Mouse (Mus musculus) liver, embryonic 16.5 days (tissue): ENCODE results near the gene Casc3. TPM values are rescaled to one million over a fixed set of nuclear protein-coding genes. Genes with fewer than 3 reads are reported as not detected.

Experiments used
- ATAC-seq: fragments of 200-750 bp; cut with Nextera tagmentation; 2 replicates; pipeline ENCODE4 v1.8.0; 2017; ENCODE audit warnings: low read depth, mild to moderate bottlenecking, moderate number of reproducible peaks, moderate library complexity
- H3K27ac ChIP-seq: fragments of 300-500 bp; sonication (generic); 2 replicates; pipeline ENCODE4 v1.5.1; 2014; ENCODE audit warnings: mild to moderate bottlenecking, low read length
- H3K27me3 ChIP-seq: fragments of 300-500 bp; sonication (generic); 2 replicates; pipeline ENCODE4 v1.6.1; 2014; ENCODE audit warnings: low read depth, low read length, mixed read lengths; ENCODE audit not compliant: control insufficient read depth, insufficient read depth
- H3K36me3 ChIP-seq: fragments of 300-500 bp; sonication (generic); 2 replicates; pipeline ENCODE4 v1.6.1; 2014; ENCODE audit warnings: mild to moderate bottlenecking; ENCODE audit not compliant: control insufficient read depth, insufficient read depth
- H3K4me1 ChIP-seq: fragments of 300-500 bp; sonication (generic); 2 replicates; pipeline ENCODE4 v1.6.1; 2014; ENCODE audit warnings: low read depth, low read length, mixed read lengths; ENCODE audit not compliant: control insufficient read depth
- H3K4me2 ChIP-seq: fragments of 300-500 bp; sonication (generic); 2 replicates; pipeline ENCODE4 v1.6.1; 2014; ENCODE audit warnings: low read depth, low read length, mixed read lengths
- H3K4me3 ChIP-seq: fragments of 300-500 bp; sonication (generic); 2 replicates; pipeline ENCODE4 v1.5.1; 2014; ENCODE audit warnings: low read depth, mild to moderate bottlenecking, low read length
- H3K9ac ChIP-seq: fragments of 300-500 bp; sonication (generic); 2 replicates; pipeline ENCODE4 v1.6.1; 2014; ENCODE audit warnings: low read depth, low read length
- H3K9me3 ChIP-seq: fragments of 300-500 bp; sonication (generic); replicated peaks from 2 replicates; pipeline ENCODE4 v1.6.1; 2016; ENCODE audit warnings: low read length; ENCODE audit not compliant: control insufficient read depth
- WGBS: fragments of 180-500 bp; shearing (Covaris S2); extraction: QIAGEN DNeasy Blood & Tissue Kit; methylation state at CpG from one replicate; pipeline ENCODE4 v1.1.7; 2014; ENCODE audit not compliant: insufficient replicate concordance; 5-methylcytosine and 5-hydroxymethylcytosine counted together
- polyA plus RNA-seq: library from polyadenylated mRNA; unstranded; fragments of >200 nt; fragmentation: Nextera tagmentation; extraction: Ambion mirVana; gene quantifications from 2 replicates; pipeline ENCODE4 v1.2.1, GENCODE M21; 2015

Gene Casc3
- polyA plus RNA-seq, 1 experiment from 2014 or later: 13.6 TPM

DNA sequence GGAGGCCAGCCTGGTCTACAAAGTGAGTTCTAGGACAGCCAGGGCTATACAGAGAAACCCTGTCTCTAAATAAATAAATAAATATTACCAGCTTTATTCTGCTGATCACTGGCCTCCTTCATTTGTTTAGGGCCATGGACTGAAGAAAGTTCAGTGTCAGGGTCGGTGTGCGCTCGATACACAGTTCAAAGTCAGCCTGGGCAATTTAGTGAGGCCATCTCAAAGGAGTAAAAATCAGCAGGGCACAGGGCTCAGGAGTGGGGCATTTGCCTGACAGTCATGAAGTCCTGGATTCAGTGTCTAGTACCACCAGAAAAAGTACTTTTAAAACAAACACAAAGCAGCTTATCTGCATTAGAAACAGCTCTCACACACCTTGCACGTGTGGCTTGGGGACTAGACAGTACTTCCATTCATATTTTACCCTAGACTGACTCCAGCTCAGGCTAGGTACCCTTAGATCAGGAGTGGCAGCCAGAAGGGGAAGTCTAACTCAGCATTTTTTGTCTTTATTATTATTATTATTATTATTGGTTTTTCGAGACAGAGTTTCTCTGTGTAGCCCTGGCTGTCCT, 14.0 kb upstream of the Casc3 start:
- ATAC-seq: no peak
- Histone ChIP-seq H3K36me3 (no peaks in the 10 kb centered on the region), H3K4me1 (peaks cover 51% of the 10 kb centered on the region), H3K9ac (no peak overlapping the region), H3K4me3 (no peak overlapping the region), H3K27ac (no peak overlapping the region), H3K27me3 (no peaks in the 10 kb centered on the region), H3K4me2 (no peak overlapping the region), H3K9me3 (no peaks in the 10 kb centered on the region)
- 78% methylated on average over 5 of the region's 5 CpGs for WGBS

DNA sequence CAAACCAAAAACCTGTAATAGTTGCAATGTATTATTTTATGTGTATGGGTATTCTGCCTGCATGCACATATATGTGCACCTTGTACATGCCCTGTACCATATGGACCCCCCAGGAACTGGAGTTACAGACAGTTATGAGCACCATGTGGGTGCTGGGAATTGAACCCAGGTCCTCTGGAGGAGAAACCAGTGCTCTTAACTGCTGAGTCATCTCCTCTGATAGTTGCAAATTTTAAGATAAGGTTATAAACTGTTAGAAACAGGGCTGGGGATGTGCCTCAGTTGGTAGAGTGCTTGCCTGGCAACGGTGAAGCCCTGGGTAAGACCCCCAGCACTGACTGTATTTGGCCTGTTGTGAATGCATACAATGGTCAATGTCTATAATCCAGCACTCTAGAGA, 13.3 kb upstream of the Casc3 start:
- Histone ChIP-seq H3K4me2 (no peak overlapping the region), H3K4me1 (peaks cover 49% of the 10 kb centered on the region), H3K9ac (no peak overlapping the region), H3K4me3 (no peak overlapping the region), H3K27ac (no peak overlapping the region), H3K36me3 (no peaks in the 10 kb centered on the region), H3K9me3 (no peaks in the 10 kb centered on the region), H3K27me3 (no peaks in the 10 kb centered on the region)
- WGBS: 74% methylated on average over 1 of the region's 1 CpGs
- ATAC-seq: no peak

DNA sequence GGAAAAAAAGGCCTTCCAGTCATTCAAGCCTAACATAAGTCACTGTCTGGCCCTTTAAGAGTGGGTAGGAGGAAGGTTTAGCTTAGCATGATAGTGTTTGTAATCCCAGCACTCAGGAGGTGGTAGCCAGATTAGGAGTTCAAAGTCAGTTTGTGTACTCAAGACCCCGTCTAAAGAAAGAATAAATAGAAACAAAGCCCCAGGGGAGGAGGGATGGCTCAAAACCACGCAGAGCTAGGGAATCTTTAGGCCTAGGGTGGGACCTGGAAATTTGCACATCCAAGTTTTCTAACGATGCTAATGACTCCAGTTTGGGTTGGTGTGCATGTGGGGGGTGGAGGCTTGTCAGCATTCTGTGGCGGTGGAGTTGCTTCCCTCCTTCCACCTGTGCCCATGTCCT, 12.6 kb upstream of the Casc3 start:
- H3K9me3 ChIP-seq: no peaks in the 10 kb centered on the region
- H3K9ac ChIP-seq: no peak overlapping the region
- no peak overlapping the region for H3K4me2 ChIP-seq
- H3K27ac ChIP-seq: no peak overlapping the region
- ATAC-seq: no peak
- no peaks in the 10 kb centered on the region for H3K27me3 ChIP-seq
- peaks cover 50% of the 10 kb centered on the region for H3K4me1 ChIP-seq
- H3K4me3 ChIP-seq: no peak overlapping the region
- H3K36me3 ChIP-seq: no peaks in the 10 kb centered on the region
- 38% methylated on average over 4 of the region's 4 CpGs for WGBS

DNA sequence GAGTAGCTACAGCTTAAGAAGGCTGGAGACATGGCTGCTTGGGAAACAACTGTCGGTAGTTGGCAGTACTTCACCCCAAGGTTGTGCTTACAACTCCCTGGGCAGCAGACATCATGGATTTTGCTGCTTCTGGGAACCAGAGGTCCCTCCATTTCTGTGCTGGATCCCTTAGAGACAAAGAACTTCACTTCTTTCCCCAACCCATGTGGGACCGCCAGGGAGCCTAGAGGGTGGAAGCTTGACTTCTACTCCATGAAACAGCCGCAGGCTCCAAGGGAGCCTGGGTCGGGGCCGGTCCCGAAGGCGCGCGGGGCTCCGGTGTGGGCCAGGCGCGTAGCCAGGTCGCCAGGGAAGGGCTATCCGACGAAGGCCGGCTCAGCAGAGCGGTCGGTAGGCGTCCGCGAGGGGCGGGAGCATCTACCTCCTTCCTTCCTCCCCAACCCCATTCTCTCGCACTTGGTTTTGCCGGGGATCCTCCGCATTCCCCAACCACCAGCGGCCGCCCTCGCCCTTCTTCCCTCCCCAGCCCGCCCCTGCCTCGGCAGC, 10.2 kb upstream of the Casc3 start:
- 0% methylated on average over 30 of the region's 30 CpGs for WGBS
- Histone ChIP-seq H3K4me2 (peak overlapping the region; percentile 97), H3K27ac (peak overlapping the region; percentile 97), H3K9ac (peak overlapping the region; percentile 97), H3K4me1 (peaks cover 42% of the 10 kb centered on the region), H3K27me3 (no peaks in the 10 kb centered on the region), H3K9me3 (no peaks in the 10 kb centered on the region), H3K36me3 (peaks cover 4% of the 10 kb centered on the region; the same call in 1 of the 2 replicates), H3K4me3 (peak overlapping the region; percentile 91)
- peak; percentile 56 for ATAC-seq

DNA sequence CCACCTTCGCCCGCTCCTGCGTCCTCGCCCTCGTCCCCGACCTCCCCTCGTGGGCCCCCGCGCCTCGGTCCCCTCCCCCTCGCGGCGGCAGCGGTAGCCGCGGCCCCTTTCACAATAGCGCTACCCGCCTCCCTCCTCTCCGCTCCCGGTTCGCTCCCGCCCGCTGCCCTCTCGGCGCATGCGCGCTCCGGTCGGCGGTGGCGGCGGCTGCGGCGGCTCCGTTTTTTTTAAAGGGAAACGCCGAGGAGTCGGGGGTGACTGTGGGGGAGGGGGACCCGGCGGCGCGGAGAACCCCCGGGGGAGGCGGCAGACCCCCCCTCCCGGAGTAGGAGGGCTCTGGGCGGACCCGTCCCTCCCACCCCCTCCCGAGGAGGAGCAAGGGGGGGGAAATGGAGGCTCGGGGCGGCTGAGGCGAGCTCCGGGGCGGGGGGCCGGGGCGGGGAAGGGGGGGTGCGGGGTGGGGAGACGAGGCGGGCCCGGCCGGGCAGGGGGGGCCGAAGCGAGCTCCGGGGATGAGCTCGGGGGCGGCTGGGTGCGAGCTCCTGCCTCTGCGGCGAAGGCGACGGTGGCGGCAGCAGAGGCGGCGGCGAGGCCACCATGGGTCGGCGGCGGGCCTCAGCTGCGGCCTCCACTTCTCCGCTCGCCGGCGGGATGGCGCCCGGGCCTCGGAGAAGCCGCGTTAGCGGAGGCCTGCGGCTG, 9.5 kb upstream of the Casc3 start, which contains the start of gene Msl1:
Gene Msl1 (plus strand): TSS at position 502 of the 699 bp plus-strand sequence.
- peaks cover 35% of the 10 kb centered on the region for H3K4me1 ChIP-seq
- H3K9me3 ChIP-seq: no peaks in the 10 kb centered on the region
- peak within 1 kb of the TSS; percentile 97 for H3K4me2 ChIP-seq
- peak within 1 kb of the TSS; percentile 91 for H3K4me3 ChIP-seq
- under 1% methylated on average over 58 of the region's 89 CpGs for WGBS
- H3K27ac ChIP-seq: peak within 1 kb of the TSS; percentile 97
- peak within 1 kb of the TSS; percentile 97 for H3K9ac ChIP-seq
- peak; percentile 77 for ATAC-seq
- H3K36me3 ChIP-seq: peaks cover 7% of the 10 kb centered on the region
- no peaks in the 10 kb centered on the region for H3K27me3 ChIP-seq

DNA sequence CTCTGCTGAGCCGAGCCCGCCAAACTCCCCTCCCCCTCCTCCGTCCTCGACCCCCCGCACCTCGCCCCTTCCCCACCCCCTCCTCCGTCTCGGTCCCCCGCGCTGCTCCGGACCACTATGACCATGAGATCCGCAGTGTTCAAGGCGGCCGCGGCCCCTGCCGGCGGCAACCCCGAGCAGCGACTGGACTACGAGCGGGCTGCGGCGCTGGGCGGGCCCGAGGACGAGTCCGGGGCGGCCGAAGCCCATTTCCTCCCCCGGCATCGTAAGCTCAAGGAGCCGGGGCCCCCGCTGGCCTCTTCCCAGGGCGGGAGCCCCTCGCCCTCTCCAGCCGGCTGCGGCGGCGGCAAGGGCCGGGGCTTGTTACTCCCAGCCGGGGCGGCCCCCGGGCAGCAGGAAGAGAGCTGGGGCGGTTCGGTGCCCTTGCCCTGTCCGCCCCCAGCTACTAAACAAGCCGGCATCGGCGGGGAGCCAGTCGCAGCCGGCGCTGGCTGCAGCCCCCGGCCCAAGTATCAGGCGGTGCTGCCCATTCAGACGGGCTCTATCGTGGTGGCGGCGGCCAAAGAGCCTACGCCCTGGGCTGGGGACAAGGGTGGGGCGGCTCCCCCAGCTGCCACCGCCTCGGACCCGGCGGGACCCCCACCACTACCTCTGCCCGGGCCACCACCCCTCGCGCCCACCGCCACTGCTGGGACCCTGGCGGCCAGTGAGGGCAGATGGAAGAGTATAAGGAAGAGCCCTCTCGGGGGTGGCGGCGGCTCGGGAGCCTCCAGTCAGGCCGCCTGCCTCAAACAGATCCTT, 8.8 kb upstream of the Casc3 start:
- H3K4me3 ChIP-seq: peak overlapping the region; percentile 91
- H3K36me3 ChIP-seq: peaks cover 12% of the 10 kb centered on the region
- H3K27me3 ChIP-seq: no peaks in the 10 kb centered on the region
- peak; percentile 58 for ATAC-seq
- H3K9ac ChIP-seq: peak overlapping the region; percentile 97
- no peaks in the 10 kb centered on the region for H3K9me3 ChIP-seq
- WGBS: under 1% methylated on average over 70 of the region's 74 CpGs
- H3K4me1 ChIP-seq: peaks cover 33% of the 10 kb centered on the region
- peak overlapping the region; percentile 97 for H3K4me2 ChIP-seq
- peak overlapping the region; percentile 97 for H3K27ac ChIP-seq

DNA sequence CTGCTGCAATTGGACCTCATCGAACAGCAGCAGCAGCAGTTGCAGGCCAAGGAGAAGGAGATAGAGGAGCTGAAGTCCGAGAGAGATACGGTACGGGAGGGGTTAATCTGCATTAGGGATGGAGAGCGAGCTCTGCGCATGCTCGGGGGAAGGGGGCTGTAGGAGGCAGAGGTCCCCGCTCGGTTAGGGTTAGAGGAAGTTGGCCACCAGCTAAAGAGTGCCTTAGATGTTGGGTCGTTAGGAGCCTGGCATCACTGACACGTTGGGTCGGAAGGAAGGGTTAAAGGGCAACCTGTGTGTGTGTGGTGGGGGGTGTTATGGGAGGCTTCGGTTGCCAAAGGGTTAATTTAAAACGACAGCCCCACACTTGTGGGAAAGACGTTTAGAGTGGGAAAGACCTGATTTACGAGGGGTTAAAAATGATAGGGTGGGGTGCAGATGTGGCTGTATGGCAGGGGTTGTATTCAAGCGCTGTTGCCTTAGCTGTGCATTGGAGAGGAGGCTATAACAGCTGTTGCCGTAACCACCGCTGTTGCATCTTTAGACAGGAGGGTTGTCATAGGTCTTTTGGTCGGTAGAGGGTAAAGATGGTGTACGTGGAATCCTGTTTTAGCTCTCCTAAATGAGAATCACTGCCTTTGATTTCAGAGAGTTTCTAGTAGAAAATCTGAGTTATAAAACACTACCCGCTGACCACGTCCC, 8.0 kb upstream of the Casc3 start:
- Histone ChIP-seq H3K36me3 (peaks cover 16% of the 10 kb centered on the region), H3K9ac (peak overlapping the region; percentile 97), H3K4me3 (peak overlapping the region; percentile 91), H3K27me3 (no peaks in the 10 kb centered on the region), H3K9me3 (no peaks in the 10 kb centered on the region), H3K4me2 (peak overlapping the region; percentile 97), H3K27ac (peak overlapping the region; percentile 97), H3K4me1 (peaks cover 29% of the 10 kb centered on the region)
- ATAC-seq: 0 out of 2 replicates have a peak, but pooled peaks have one; percentile 1
- 3% methylated on average over 23 of the region's 23 CpGs for WGBS

DNA sequence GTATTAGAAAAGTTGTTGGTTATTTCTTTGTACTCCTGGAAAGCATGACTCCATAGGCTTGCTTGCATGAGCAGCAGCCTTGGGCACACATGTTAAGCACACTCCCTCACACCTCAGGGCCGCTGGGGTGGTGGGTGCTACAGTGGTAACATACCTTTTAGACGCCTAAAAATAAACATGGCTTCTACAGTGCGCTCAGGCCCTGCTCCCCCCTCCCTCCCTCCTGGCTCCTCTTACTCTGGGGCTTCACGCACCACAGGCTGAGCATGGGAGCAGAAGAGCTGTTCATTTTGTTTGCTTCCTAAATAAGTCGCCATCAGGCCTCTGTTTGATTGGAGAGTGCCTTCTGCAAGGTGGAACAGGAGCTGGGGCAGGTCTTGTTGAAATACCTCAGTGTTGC, 7.4 kb upstream of the Casc3 start:
- H3K4me1 ChIP-seq: peaks cover 28% of the 10 kb centered on the region
- no peaks in the 10 kb centered on the region for H3K27me3 ChIP-seq
- H3K27ac ChIP-seq: no peak overlapping the region
- no peaks in the 10 kb centered on the region for H3K9me3 ChIP-seq
- 10% methylated on average over 5 of the region's 5 CpGs for WGBS
- ATAC-seq: no peak
- H3K36me3 ChIP-seq: peaks cover 17% of the 10 kb centered on the region
- H3K4me3 ChIP-seq: peak overlapping the region; percentile 91
- peak overlapping the region; percentile 97 for H3K9ac ChIP-seq
- H3K4me2 ChIP-seq: peak overlapping the region; percentile 97
